Mouse (Mus musculus) small intestine, adult 2 months (tissue): Measurements from ENCODE around the gene Ccl2. TPM values are rescaled to one million over a fixed set of nuclear protein-coding genes. Genes with fewer than 3 reads are reported as not detected.

ENCODE experiments used
- H3K27ac ChIP-seq: fragments of 200-500 bp; 2 replicates; pipeline ENCODE4 v1.5.1; 2012; ENCODE audit warnings: low read depth, low read length, control low read depth, inconsistent platforms; ENCODE audit not compliant: insufficient read depth
- H3K27me3 ChIP-seq: fragments of 200-500 bp; 2 replicates; pipeline ENCODE4 v1.6.1; 2012; ENCODE audit warnings: mild to moderate bottlenecking, moderate library complexity, low read length, inconsistent platforms; ENCODE audit not compliant: control insufficient read depth, insufficient read depth
- H3K36me3 ChIP-seq: fragments of 200-500 bp; 2 replicates; pipeline ENCODE4 v1.6.1; 2012; ENCODE audit warnings: mild to moderate bottlenecking, low read length, control low read depth, inconsistent platforms; ENCODE audit not compliant: control insufficient read depth, insufficient read depth
- H3K4me1 ChIP-seq: fragments of 200-500 bp; 2 replicates; pipeline ENCODE4 v1.6.1; 2012; ENCODE audit warnings: low read length, inconsistent platforms, mixed read lengths; ENCODE audit not compliant: control insufficient read depth, insufficient read depth, insufficient read length
- H3K4me3 ChIP-seq: fragments of 200-500 bp; 2 replicates; pipeline ENCODE4 v1.5.1; 2012; ENCODE audit warnings: low read depth, mild to moderate bottlenecking, control low read depth, inconsistent platforms, low read length, moderate library complexity
- CTCF ChIP-seq: fragments of 200-500 bp; IDR thresholded peaks from 2 replicates; pipeline ENCODE4 v1.5.1; 2012; ENCODE audit warnings: low read depth, mild to moderate bottlenecking, control low read depth, inconsistent platforms, low read length, moderate library complexity, mixed read lengths; ENCODE audit not compliant: insufficient replicate concordance, insufficient read length; ENCODE audit errors: extremely low read depth
- POLR2A ChIP-seq: fragments of 200-500 bp; IDR thresholded peaks from 2 replicates; pipeline ENCODE4 v1.6.1; 2012; ENCODE audit warnings: low read depth, mild to moderate bottlenecking, control low read depth, inconsistent platforms, low read length, moderate library complexity
- WGBS: fragments of 180-500 bp; shearing (Covaris S2); methylation state at CpG from one replicate; pipeline ENCODE4 v1.1.7; 2018; 5-methylcytosine and 5-hydroxymethylcytosine counted together
- polyA plus RNA-seq: library from polyadenylated mRNA; depleted of rRNA; stranded (reverse); fragments of >200 nt; gene quantifications from 2 replicates; pipeline ENCODE4 v1.2.3, GENCODE M21; 2012; rRNA removed

Ccl2 gene
- polyA plus RNA-seq, 1 experiment, result 1.4 TPM

GRCm38 (mm10) chr11:82078136-82078730, 42.9 kb downstream of the Ccl2 start:
- no peaks in the 10 kb centered on the region for H3K27me3 ChIP-seq
- no peaks in the 10 kb centered on the region for H3K36me3 ChIP-seq
- no peaks in the 10 kb centered on the region for H3K4me1 ChIP-seq
- no peak overlapping the region for H3K27ac ChIP-seq
- TF ChIP-seq POLR2A, result no peak
- TF ChIP-seq CTCF, result no peak
- H3K4me3 ChIP-seq, result no peak overlapping the region

GRCm38 (mm10) chr11:82080865-82081264, 45.5 kb downstream of the Ccl2 start:
- no peaks in the 10 kb centered on the region for H3K4me1 ChIP-seq
- no peaks in the 10 kb centered on the region for H3K36me3 ChIP-seq
- H3K4me3 ChIP-seq, result no peak overlapping the region
- H3K27ac ChIP-seq, result no peak overlapping the region
- TF ChIP-seq POLR2A, result no peak
- no peak for TF ChIP-seq CTCF
- no peaks in the 10 kb centered on the region for H3K27me3 ChIP-seq
- 64% methylated on average over 3 of the region's 3 CpGs for WGBS

- 92% methylated on average over 3 of the region's 3 CpGs for WGBS
These were observed 49.0 kb downstream of the Ccl2 start for GRCm38 (mm10) chr11:82084360-82084759.

More at GRCm38 (mm10) chr11:82084360-82084759, 49.0 kb downstream of the Ccl2 start:
- Histone ChIP-seq H3K27me3 (no peaks in the 10 kb centered on the region), H3K4me3 (no peak overlapping the region), H3K36me3 (no peaks in the 10 kb centered on the region), H3K27ac (no peak overlapping the region), H3K4me1 (no peaks in the 10 kb centered on the region)
- TF ChIP-seq CTCF, result no peak
- TF ChIP-seq POLR2A, result no peak

Other genes with a start within 250 kb of the Ccl2 start
- gene 5530401A14Rik, start 174.9 kb upstream of the Ccl2 start, polyA plus RNA-seq, result not detected in 2 replicates
- gene Asic2, start 67.1 kb upstream of the Ccl2 start, polyA plus RNA-seq, result 0.47 and 1.4 TPM in 2 replicates
- gene Gm17268, start 3.0 kb downstream of the Ccl2 start, polyA plus RNA-seq, result not detected in 2 replicates
- gene Ccl7, start 10.1 kb downstream of the Ccl2 start, polyA plus RNA-seq, result 0.32 and 0.91 TPM in 2 replicates
- 12.6 and 14.8 TPM in 2 replicates for gene Ccl11, start 22.3 kb downstream of the Ccl2 start, polyA plus RNA-seq
- gene Ccl12, start 66.3 kb downstream of the Ccl2 start, polyA plus RNA-seq, result 0.39 and 0.89 TPM in 2 replicates
- gene Ccl8, start 79.6 kb downstream of the Ccl2 start, polyA plus RNA-seq, result 1.1 and 6.2 TPM in 2 replicates